Mouse (Mus musculus) thymus, postnatal 14 days (tissue): Measurements from ENCODE around the gene Adgrf3.

ENCODE experiments used
- DNase-seq: peaks from one replicate; pipeline ENCODE4 v3.0.0; 2021

Gene Adgrf3

DNA sequence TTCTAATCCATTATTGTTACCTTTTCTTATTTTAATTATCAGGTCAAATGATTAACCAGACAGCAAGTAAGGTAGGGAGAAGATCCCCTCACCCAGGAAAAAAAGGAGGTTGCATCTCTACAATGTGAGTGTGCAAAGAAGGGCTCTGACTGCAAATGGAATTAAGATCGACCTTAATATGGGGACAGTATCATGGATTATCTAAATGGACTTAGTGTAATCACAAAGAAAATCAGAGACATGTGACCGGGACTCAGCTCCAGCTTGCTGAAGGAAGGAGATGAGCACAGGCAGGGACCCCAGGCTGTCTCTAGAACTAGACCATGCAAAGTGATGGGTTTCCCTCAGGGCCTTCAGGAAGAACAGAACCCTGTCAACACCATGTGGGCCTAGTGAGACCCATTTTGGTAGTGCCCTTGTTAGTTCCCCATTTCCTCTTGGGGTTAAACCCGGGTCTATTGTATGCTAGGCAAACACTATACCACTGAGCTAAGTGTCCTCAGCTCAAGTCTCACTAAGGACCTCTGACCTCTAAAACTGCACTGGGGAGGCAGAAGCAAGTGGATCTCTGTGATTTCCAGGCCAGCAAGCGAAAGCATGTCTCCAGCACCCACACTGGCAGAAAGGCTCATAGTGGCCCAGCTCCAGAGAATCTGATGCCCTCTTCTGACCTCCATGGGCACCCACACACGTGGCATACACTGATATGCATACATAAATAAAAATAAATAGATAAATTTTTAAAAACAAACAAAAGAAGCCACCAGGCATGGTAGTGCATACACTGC lies 57.2 kb downstream of the Adgrf3 start:
- DNase-seq = no peak

DNA sequence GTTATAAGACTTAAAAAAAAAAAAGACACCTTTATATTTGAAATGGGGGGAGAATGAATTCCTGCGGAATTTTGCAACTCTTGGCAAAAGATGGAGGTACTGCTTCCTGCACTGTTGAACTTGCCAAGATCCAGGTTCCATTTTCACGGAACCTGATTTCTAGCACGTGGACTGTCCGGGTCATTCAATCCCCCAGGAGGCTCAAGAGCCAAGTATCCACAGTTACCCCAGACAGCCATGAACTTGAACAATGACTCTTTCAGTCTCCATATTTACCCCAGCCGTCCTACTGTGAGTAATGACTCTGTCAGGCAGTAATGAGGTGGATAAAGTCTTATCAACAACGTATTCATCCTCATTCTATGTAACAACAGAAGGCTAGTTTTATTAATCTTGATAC lies 59.0 kb downstream of the Adgrf3 start:
- DNase-seq = no peak
